Mouse (Mus musculus) bone marrow macrophage, adult 2 months (primary cell): ENCODE measurements at regions not wholly inside any gene's neighbourhood (a gene's known extent, or its start where the extent isn't known, plus 50 kb on each side); places are given as distances from the start of the nearest gene placed in this dataset.

Source experiments
- CTCF ChIP-seq: IDR thresholded peaks from 2 replicates; pipeline ENCODE4 v1.5.1; 2012; ENCODE audit warnings: low read depth, mild to moderate bottlenecking, low read length, moderate library complexity
- POLR2A ChIP-seq: IDR thresholded peaks from 2 replicates; pipeline ENCODE4 v1.6.1; 2012; ENCODE audit warnings: mild to moderate bottlenecking, low read depth, low read length, borderline replicate concordance

GRCm38 (mm10) chr13:42528169-42528568 lies 152.3 kb upstream of the Phactr1 start:
- TF ChIP-seq POLR2A (no peak), CTCF (no peak)
